Mouse (Mus musculus): ENCODE measurements around the gene Zfp781. TPM values are rescaled to one million over a fixed set of nuclear protein-coding genes. Genes with fewer than 3 reads are reported as not detected.
"Not testable (repeated sequence)": the region's sequence is repeated elsewhere in the genome, so short reads cannot be mapped to it uniquely, and the experiment has no call there.

The Zfp781 gene
- 1.6 and 1.8 TPM in 2 replicates for polyA plus RNA-seq (2014; fragmentation: Nextera tagmentation; extraction: Ambion mirVana)

GRCm38 (mm10) chr10:81929842-81930743 lies at the start of gene Zfp781:
Gene Zfp781 (minus strand): TSS chr10:81930480.
- H3K27ac ChIP-seq (ENCODE audit: low read depth, low read length); H3K4me3 ChIP-seq (ENCODE audit: low read depth, low read length); H3K27me3 ChIP-seq (replicated peaks; ENCODE audit: control insufficient read depth, insufficient read depth, low read length); H3K4me1 ChIP-seq (replicated peaks; ENCODE audit: control insufficient read depth, insufficient read depth, low read length); H3K36me3 ChIP-seq (ENCODE audit: control insufficient read depth, insufficient read depth, low read length); H3K9me3 ChIP-seq (ENCODE audit: control insufficient read depth, low read length); H3K4me2 ChIP-seq; H3K9ac ChIP-seq (ENCODE audit: low read depth, low read length); DNase-seq (ENCODE audit: low spot score): not testable (repeated sequence)
- peak; percentile 95 for ATAC-seq (replicated peaks; ENCODE audit: low FRiP score)
- WGBS, result no CpG with 5 or more reads among the region's 43 CpGs

- not testable (repeated sequence) for H3K9me3 ChIP-seq (ENCODE audit: control insufficient read depth, low read length); H3K27ac ChIP-seq (ENCODE audit: low read depth, low read length); H3K27me3 ChIP-seq (replicated peaks; ENCODE audit: control insufficient read depth, insufficient read depth, low read length); H3K9ac ChIP-seq (ENCODE audit: low read depth, low read length); H3K4me2 ChIP-seq; H3K36me3 ChIP-seq (ENCODE audit: control insufficient read depth, insufficient read depth, low read length); H3K4me1 ChIP-seq (replicated peaks; ENCODE audit: control insufficient read depth, insufficient read depth, low read length); H3K4me3 ChIP-seq (ENCODE audit: low read depth, low read length); DNase-seq (ENCODE audit: low spot score)
- no CpG with 5 or more reads among the region's 44 CpGs for WGBS
- 0 out of 2 replicates have a peak, but pooled peaks have one; percentile 39 for ATAC-seq (replicated peaks; ENCODE audit: low FRiP score)
These were observed 48.2 kb upstream of the Zfp781 start for GRCm38 (mm10) chr10:81978365-81979003.

- H3K27ac ChIP-seq (ENCODE audit: low read depth, low read length); ATAC-seq (replicated peaks; ENCODE audit: low FRiP score); H3K36me3 ChIP-seq (ENCODE audit: control insufficient read depth, insufficient read depth, low read length); H3K4me1 ChIP-seq (replicated peaks; ENCODE audit: control insufficient read depth, insufficient read depth, low read length); H3K9ac ChIP-seq (ENCODE audit: low read depth, low read length); H3K27me3 ChIP-seq (replicated peaks; ENCODE audit: control insufficient read depth, insufficient read depth, low read length); DNase-seq (ENCODE audit: low spot score); H3K4me2 ChIP-seq; H3K4me3 ChIP-seq (ENCODE audit: low read depth, low read length); H3K9me3 ChIP-seq (ENCODE audit: control insufficient read depth, low read length): not testable (repeated sequence)
- WGBS, result no CpG with 5 or more reads among the region's 3 CpGs
These were observed 451 bp upstream of the Zfp781 start for GRCm38 (mm10) chr10:81930744-81931118.

- ATAC-seq (replicated peaks; ENCODE audit: low FRiP score), result peak; percentile 100
- H3K36me3 ChIP-seq (ENCODE audit: control insufficient read depth, insufficient read depth, low read length); H3K4me1 ChIP-seq (replicated peaks; ENCODE audit: control insufficient read depth, insufficient read depth, low read length); DNase-seq (ENCODE audit: low spot score); H3K9me3 ChIP-seq (ENCODE audit: control insufficient read depth, low read length); H3K4me2 ChIP-seq; H3K27me3 ChIP-seq (replicated peaks; ENCODE audit: control insufficient read depth, insufficient read depth, low read length); H3K9ac ChIP-seq (ENCODE audit: low read depth, low read length); H3K4me3 ChIP-seq (ENCODE audit: low read depth, low read length); H3K27ac ChIP-seq (ENCODE audit: low read depth, low read length): not testable (repeated sequence)
- WGBS, result 28% methylated on average over 4 of the region's 49 CpGs
These were observed 66.6 kb downstream of the Zfp781 start, which contains the start of gene Gm32687 for GRCm38 (mm10) chr10:81863409-81864407. Gene Gm32687 (plus strand): TSS chr10:81863934.

Other genes with a start within 250 kb of the Zfp781 start
- gene Zfp433, start 225.7 kb downstream of the Zfp781 start, polyA plus RNA-seq (2014; fragmentation: Nextera tagmentation; extraction: Ambion mirVana), result 10.5 and 10.9 TPM in 2 replicates
- 4.5 and 5.0 TPM in 2 replicates for gene Gm3055, start 159.3 kb downstream of the Zfp781 start, polyA plus RNA-seq (2014; fragmentation: Nextera tagmentation; extraction: Ambion mirVana)
- gene Gm4767, start 118.3 kb downstream of the Zfp781 start, polyA plus RNA-seq (2014; fragmentation: Nextera tagmentation; extraction: Ambion mirVana), result 2.2 and 2.9 TPM in 2 replicates
- gene Gm32687, start 66.5 kb downstream of the Zfp781 start, polyA plus RNA-seq (2014; fragmentation: Nextera tagmentation; extraction: Ambion mirVana), result 5.1 and 6.1 TPM in 2 replicates
- 7.9 and 8.9 TPM in 2 replicates for gene Zfp873, start 117.6 kb upstream of the Zfp781 start, polyA plus RNA-seq (2014; fragmentation: Nextera tagmentation; extraction: Ambion mirVana)
- 2.8 and 3.0 TPM in 2 replicates for gene BC024063, start 152.9 kb upstream of the Zfp781 start, polyA plus RNA-seq (2014; fragmentation: Nextera tagmentation; extraction: Ambion mirVana)
- gene AU041133, start 197.5 kb upstream of the Zfp781 start, polyA plus RNA-seq (2014; fragmentation: Nextera tagmentation; extraction: Ambion mirVana), result 3.6 and 4.1 TPM in 2 replicates

Data from liver, embryonic 11.5 days (tissue).